Mouse (Mus musculus) myocyte (in vitro differentiated cells): ENCODE results near the gene Plekhh2. TPM values are rescaled to one million over a fixed set of nuclear protein-coding genes. Genes with fewer than 3 reads are reported as not detected.

ENCODE experiments used
- H3K27me3 ChIP-seq: one replicate; pipeline ENCODE4 v1.6.1; 2011; ENCODE audit not compliant: control insufficient read depth, insufficient read depth, insufficient read length
- H3K36me3 ChIP-seq: one replicate; pipeline ENCODE4 v1.6.1; 2011; ENCODE audit not compliant: control insufficient read depth, insufficient read depth
- H3K4me2 ChIP-seq: one replicate; pipeline ENCODE4 v1.6.1; 2011; ENCODE audit warnings: low read depth, control low read depth
- H3K4me3 ChIP-seq: one replicate; pipeline ENCODE4 v1.5.1; 2011; ENCODE audit warnings: mild to moderate bottlenecking, control low read depth, moderate library complexity
- H3K79me2 ChIP-seq: one replicate; pipeline ENCODE4 v1.6.1; 2011; ENCODE audit not compliant: control insufficient read depth, insufficient read depth
- H3ac ChIP-seq: one replicate; pipeline ENCODE4 v1.6.1; 2011; ENCODE audit not compliant: control insufficient read depth, insufficient read length
- CEBPB ChIP-seq: IDR thresholded peaks from 2 replicates; pipeline ENCODE4 v1.6.1; 2011; ENCODE audit warnings: mild to moderate bottlenecking, moderate library complexity; ENCODE audit not compliant: poor library complexity, insufficient read depth, severe bottlenecking
- E2F4 ChIP-seq: IDR thresholded peaks from one replicate; pipeline ENCODE4 v1.6.1; 2011; ENCODE audit warnings: mild to moderate bottlenecking, control low read depth, moderate library complexity; ENCODE audit not compliant: insufficient read depth
- MYOD1 ChIP-seq, 3 experiments: IDR thresholded peaks; one replicate each; pipeline ENCODE4 v1.6.1; 2011; ENCODE audit warnings: control low read depth in 2 of 3, low read depth in 2 of 3, mild to moderate bottlenecking in 2 of 3, moderate library complexity in 1 of 3; ENCODE audit not compliant: insufficient read length in 2 of 3, control insufficient read depth in 1 of 3
- MYOG ChIP-seq, 3 experiments: IDR thresholded peaks; one replicate each; pipeline ENCODE4 v1.6.1; 2011; ENCODE audit warnings: control low read depth in 2 of 3, low read depth in 2 of 3, mild to moderate bottlenecking in 2 of 3; ENCODE audit not compliant: insufficient read length in 2 of 3, control insufficient read depth in 1 of 3, insufficient read depth in 1 of 3
- POLR2A ChIP-seq: IDR thresholded peaks from one replicate; pipeline ENCODE4 v1.6.1; 2011; ENCODE audit warnings: low read depth, mild to moderate bottlenecking, control low read depth, moderate library complexity; ENCODE audit not compliant: insufficient read length
- POLR2AphosphoS2 ChIP-seq: IDR thresholded peaks from one replicate; pipeline ENCODE4 v1.6.1; 2011; ENCODE audit warnings: low read depth, control low read depth; ENCODE audit not compliant: insufficient read length
- REST ChIP-seq: IDR thresholded peaks from one replicate; pipeline ENCODE4 v1.6.1; 2011; ENCODE audit warnings: mild to moderate bottlenecking, control low read depth, moderate library complexity; ENCODE audit not compliant: insufficient read depth, insufficient read length
- SRF ChIP-seq: IDR thresholded peaks from one replicate; pipeline ENCODE4 v1.6.1; 2011; ENCODE audit warnings: low read depth; ENCODE audit not compliant: control insufficient read depth, insufficient read length
- TCF3 ChIP-seq: IDR thresholded peaks from one replicate; pipeline ENCODE4 v1.6.1; 2011; ENCODE audit warnings: low read depth, control low read depth; ENCODE audit not compliant: insufficient read length
- polyA plus RNA-seq: library from polyadenylated mRNA; unstranded; fragments of >200 nt; fragmentation: generic; extraction: Trizol; gene quantifications from one replicate; pipeline ENCODE4 v1.2.1, GENCODE M21; 2012; ENCODE audit warnings: missing spikeins

Plekhh2 gene
- polyA plus RNA-seq, 1 experiment, result 6.4 TPM

- H3K4me2 ChIP-seq, result no peak overlapping the region
- peaks cover 23% of the 10 kb centered on the region for H3K36me3 ChIP-seq
- H3ac ChIP-seq, result no peak overlapping the region
- H3K4me3 ChIP-seq, result no peak overlapping the region
- peak in 1 of 3 experiments; percentile 48 for TF ChIP-seq MYOG (IDR thresholded peaks at IDR 0.05; ENCODE audit: control insufficient read depth in 1 of 3, insufficient read depth in 1 of 3, insufficient read length in 2 of 3, low read depth in 2 of 3)
- peak in 2 of 3 experiments; percentile 13 to 30 for TF ChIP-seq MYOD1 (IDR thresholded peaks at IDR 0.05; ENCODE audit: control insufficient read depth in 1 of 3, insufficient read length in 2 of 3, low read depth in 2 of 3)
- TF ChIP-seq POLR2AphosphoS2, result no peak
- TF ChIP-seq POLR2A, result no peak
- H3K79me2 ChIP-seq, result no peaks in the 10 kb centered on the region
- H3K27me3 ChIP-seq, result no peaks in the 10 kb centered on the region
Observed at GRCm38 (mm10) chr17:84607617-84608016, 95.9 kb downstream of the Plekhh2 start.

- TF ChIP-seq CEBPB (no peak), TCF3 (no peak), SRF (no peak), POLR2A (no peak)
- Histone ChIP-seq H3K79me2 (no peaks in the 10 kb centered on the region), H3K27me3 (no peaks in the 10 kb centered on the region), H3K4me2 (no peak overlapping the region), H3ac (no peak overlapping the region), H3K36me3 (peaks cover 26% of the 10 kb centered on the region), H3K4me3 (no peak overlapping the region)
Observed at GRCm38 (mm10) chr17:84608606-84609005, 96.9 kb downstream of the Plekhh2 start.

DNA sequence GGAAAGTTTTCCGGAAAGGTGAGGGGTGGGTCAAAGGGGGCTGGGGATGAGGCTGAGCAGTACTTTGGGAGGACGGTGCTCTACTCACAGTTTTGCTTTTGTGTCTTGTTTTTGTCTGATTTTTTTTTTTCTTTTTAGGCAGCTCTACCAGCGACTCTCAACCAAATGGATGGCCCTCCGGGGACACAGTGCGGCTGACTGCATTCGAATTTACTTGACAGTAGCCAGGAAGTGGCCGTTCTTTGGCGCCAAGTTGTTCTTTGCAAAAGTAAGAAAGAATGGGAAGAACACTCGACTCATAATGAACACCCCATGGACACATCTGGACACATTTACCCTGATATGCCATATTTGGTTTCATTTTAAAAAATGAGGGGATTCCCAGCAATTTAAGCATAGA is 99.8 kb downstream of the Plekhh2 start:
- no peak for TF ChIP-seq POLR2AphosphoS2
- no peak overlapping the region for H3K4me2 ChIP-seq
- no peak overlapping the region for H3ac ChIP-seq
- H3K36me3 ChIP-seq, result peaks cover 24% of the 10 kb centered on the region
- H3K4me3 ChIP-seq, result no peak overlapping the region
- no peaks in the 10 kb centered on the region for H3K79me2 ChIP-seq
- no peaks in the 10 kb centered on the region for H3K27me3 ChIP-seq

GRCm38 (mm10) chr17:84611971-84612370 is 100.3 kb downstream of the Plekhh2 start:
- no peaks in the 10 kb centered on the region for H3K27me3 ChIP-seq
- H3K79me2 ChIP-seq, result no peaks in the 10 kb centered on the region
- no peak overlapping the region for H3K4me3 ChIP-seq
- TF ChIP-seq CEBPB (0 out of 2 replicates have a peak, but pooled peaks have one; percentile 2), POLR2A (no peak)
- H3ac ChIP-seq, result no peak overlapping the region
- no peak overlapping the region for H3K4me2 ChIP-seq
- H3K36me3 ChIP-seq, result peaks cover 21% of the 10 kb centered on the region

DNA sequence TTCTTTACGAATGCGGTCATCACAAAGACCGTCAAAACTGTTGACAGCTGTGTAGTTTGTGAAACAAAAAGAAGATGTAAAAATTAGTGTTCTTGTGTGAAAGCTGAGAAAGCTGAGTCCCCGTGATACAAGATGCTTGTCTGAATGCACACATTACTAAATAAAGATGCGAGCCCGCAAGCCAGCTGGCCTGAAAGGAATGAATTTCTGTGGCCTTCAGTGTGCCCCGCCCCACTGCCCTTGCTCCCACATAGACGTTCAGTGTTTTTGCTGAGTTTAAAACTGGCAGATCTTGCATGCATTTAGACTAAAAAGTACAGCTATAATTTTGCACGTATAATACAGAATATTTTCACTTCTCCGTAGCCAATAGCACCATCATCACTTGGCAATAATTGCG is 104.1 kb downstream of the Plekhh2 start:
- peak overlapping the region; percentile 15 for H3K4me2 ChIP-seq

GRCm38 (mm10) chr17:84616526-84617074 is 104.9 kb downstream of the Plekhh2 start:
- no peak overlapping the region for H3K4me3 ChIP-seq
- H3ac ChIP-seq, result no peak overlapping the region
- no peak for TF ChIP-seq POLR2AphosphoS2
- TF ChIP-seq MYOG (IDR thresholded peaks at IDR 0.05; ENCODE audit: control insufficient read depth in 1 of 3, insufficient read depth in 1 of 3, insufficient read length in 2 of 3, low read depth in 2 of 3), result no peak
- no peak for TF ChIP-seq SRF
- TF ChIP-seq MYOD1 (IDR thresholded peaks at IDR 0.05; ENCODE audit: control insufficient read depth in 1 of 3, insufficient read length in 2 of 3, low read depth in 2 of 3), result no peak
- TF ChIP-seq REST, result no peak
- H3K27me3 ChIP-seq, result no peaks in the 10 kb centered on the region
- H3K79me2 ChIP-seq, result no peaks in the 10 kb centered on the region
- H3K4me2 ChIP-seq, result no peak overlapping the region
- peaks cover 45% of the 10 kb centered on the region for H3K36me3 ChIP-seq

More for the DNA sequence above, 104.1 kb downstream of the Plekhh2 start:
- H3K4me3 ChIP-seq, result no peak overlapping the region
- no peaks in the 10 kb centered on the region for H3K79me2 ChIP-seq
- H3K36me3 ChIP-seq, result peaks cover 42% of the 10 kb centered on the region
- TF ChIP-seq REST, result no peak
- peak in 1 of 3 experiments; percentile 66 for TF ChIP-seq MYOD1 (IDR thresholded peaks at IDR 0.05; ENCODE audit: control insufficient read depth in 1 of 3, insufficient read length in 2 of 3, low read depth in 2 of 3)
- peak in 1 of 3 experiments; percentile 69 for TF ChIP-seq MYOG (IDR thresholded peaks at IDR 0.05; ENCODE audit: control insufficient read depth in 1 of 3, insufficient read depth in 1 of 3, insufficient read length in 2 of 3, low read depth in 2 of 3)
- no peaks in the 10 kb centered on the region for H3K27me3 ChIP-seq
- no peak overlapping the region for H3ac ChIP-seq

DNA sequence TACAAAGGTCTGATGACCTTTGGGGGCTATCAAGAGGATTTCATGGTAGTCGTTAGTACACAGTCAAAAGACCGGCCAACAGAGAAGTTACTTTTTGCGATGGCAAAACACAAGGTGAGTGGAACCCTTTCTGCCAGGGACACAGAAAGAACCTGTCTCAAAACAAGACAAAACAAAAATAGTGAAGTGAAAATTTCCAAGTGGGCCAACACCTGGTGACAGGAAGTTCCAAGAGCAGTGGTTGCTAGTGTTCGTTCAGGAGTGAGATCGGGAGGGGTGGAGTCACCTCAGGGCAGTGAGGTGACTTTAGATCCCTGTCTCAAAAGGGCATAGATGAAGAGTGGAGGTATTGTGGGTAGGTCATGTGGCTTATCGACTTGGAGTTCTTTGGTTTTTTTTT is 106.3 kb downstream of the Plekhh2 start:
- Histone ChIP-seq H3ac (no peak overlapping the region), H3K4me2 (no peak overlapping the region), H3K4me3 (no peak overlapping the region), H3K79me2 (no peaks in the 10 kb centered on the region), H3K27me3 (no peaks in the 10 kb centered on the region), H3K36me3 (peaks cover 40% of the 10 kb centered on the region)
- TF ChIP-seq CEBPB (no peak), E2F4 (no peak)
